Comparison of ENCODE assay signal across 8 mouse cellular contexts in the genomic region with DNA sequence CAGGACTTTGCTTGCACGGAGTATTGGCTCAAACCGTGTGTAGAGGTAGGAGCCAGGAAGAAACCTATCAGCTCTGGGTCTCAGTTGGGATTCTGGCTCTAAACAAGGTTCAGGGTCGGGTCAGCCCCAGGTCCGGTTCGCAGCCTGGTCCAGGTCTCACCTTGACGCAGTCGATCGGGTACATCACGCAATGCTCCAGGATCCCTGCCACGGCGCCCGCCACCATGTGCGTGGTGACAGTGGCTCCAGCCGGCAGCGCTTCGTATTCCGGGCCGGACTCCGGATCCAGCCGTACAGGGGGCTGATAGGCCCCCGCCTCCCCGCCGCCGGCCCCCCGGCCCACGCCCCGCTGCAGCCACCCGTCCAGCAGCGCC. TPM values are rescaled to one million over a fixed set of nuclear protein-coding genes. Genes with fewer than 3 reads are reported as not detected.
DNase-seq lines count a peak whose midpoint lies in the region; ATAC-seq and TF ChIP-seq lines count a peak whose summit lies in the region.

No protein-coding gene starts in this region.

- 1% methylated on average over 29 of the region's 29 CpGs for WGBS in heart, embryonic 11.5 days (ENCODE audit: insufficient replicate concordance)
- WGBS in heart, postnatal 0 days, result under 1% methylated on average over 28 of the region's 29 CpGs
- WGBS in midbrain, embryonic 10.5 days, result under 1% methylated on average over 29 of the region's 29 CpGs

- H3K4me3 ChIP-seq in heart, embryonic 11.5 days (ENCODE audit: low read depth, low read length), result peak overlapping the region; percentile 65
- H3K4me3 ChIP-seq in testis, adult 2 months (ENCODE audit: control insufficient read depth, low read depth, low read length), result peak overlapping the region; percentile 86
- peak overlapping the region; percentile 73 for H3K4me3 ChIP-seq in heart, postnatal 0 days (ENCODE audit: low read depth, low read length)
- H3K4me3 ChIP-seq in midbrain, embryonic 10.5 days, result peak overlapping the region; percentile 97

- H3K27ac ChIP-seq in heart, embryonic 11.5 days (ENCODE audit: low read depth, low read length), result peak overlapping the region; percentile 60
- H3K27ac ChIP-seq in testis, adult 2 months (ENCODE audit: control insufficient read depth, insufficient read depth, low read depth, low read length), result peak overlapping the region; percentile 68
- peak overlapping the region; percentile 81 for H3K27ac ChIP-seq in heart, postnatal 0 days (ENCODE audit: low read depth)
- H3K27ac ChIP-seq in midbrain, embryonic 10.5 days (replicated peaks), result peak overlapping the region; percentile 93

- H3K9ac ChIP-seq in heart, embryonic 11.5 days (ENCODE audit: low read depth, low read length), result peak overlapping the region; percentile 77
- H3K9ac ChIP-seq in heart, postnatal 0 days (replicated peaks; ENCODE audit: low read depth, low read length), result peak overlapping the region; percentile 72

- no peak for DNase-seq in heart, adult 8-10 months (ENCODE audit: low spot score)
- no peak for DNase-seq in testis, postnatal 14 days (ENCODE audit: low spot score)
- DNase-seq in heart, postnatal 0 days (ENCODE audit: low spot score), result no peak
- no peak for DNase-seq in midbrain, embryonic 10.5 days (ENCODE audit: low spot score)
- DNase-seq in retina, embryonic 14.5 days (ENCODE audit: low spot score), result no peak
- no peak for DNase-seq in adrenal gland, adult 2 months

- peaks cover 5% of the 10 kb centered on the region for H3K4me1 ChIP-seq in heart, embryonic 11.5 days (ENCODE audit: control insufficient read depth, insufficient read depth, low read length)
- H3K4me1 ChIP-seq in testis, adult 2 months (ENCODE audit: control insufficient read depth, insufficient read depth, low read length), result peaks cover 17% of the 10 kb centered on the region
- peaks cover 19% of the 10 kb centered on the region for H3K4me1 ChIP-seq in heart, postnatal 0 days (ENCODE audit: control insufficient read depth, insufficient read depth)
- H3K4me1 ChIP-seq in midbrain, embryonic 10.5 days, result peaks cover 30% of the 10 kb centered on the region

- 0 out of 2 replicates have a peak, but pooled peaks cover 2% of the 10 kb centered on the region for H3K27me3 ChIP-seq in heart, embryonic 11.5 days (ENCODE audit: control insufficient read depth, insufficient read depth, low read length)
- no peaks in the 10 kb centered on the region for H3K27me3 ChIP-seq in testis, adult 2 months (ENCODE audit: control insufficient read depth, insufficient read depth, low read length)
- H3K27me3 ChIP-seq in heart, postnatal 0 days (ENCODE audit: control insufficient read depth, insufficient read depth, low read length), result no peaks in the 10 kb centered on the region
- peaks cover 14% of the 10 kb centered on the region for H3K27me3 ChIP-seq in midbrain, embryonic 10.5 days (ENCODE audit: low read depth, poor library complexity, severe bottlenecking)

- no peaks in the 10 kb centered on the region for H3K9me3 ChIP-seq in heart, embryonic 11.5 days (replicated peaks; ENCODE audit: control insufficient read depth, low read length)
- H3K9me3 ChIP-seq in heart, postnatal 0 days (replicated peaks; ENCODE audit: control insufficient read depth, low read length), result no peaks in the 10 kb centered on the region
- H3K9me3 ChIP-seq in midbrain, embryonic 10.5 days (replicated peaks), result no peaks in the 10 kb centered on the region

- no peaks in the 10 kb centered on the region for H3K36me3 ChIP-seq in heart, embryonic 11.5 days (ENCODE audit: control insufficient read depth, insufficient read depth, low read length)
- no peaks in the 10 kb centered on the region for H3K36me3 ChIP-seq in testis, adult 2 months (ENCODE audit: control insufficient read depth, insufficient read depth, low read length)
- H3K36me3 ChIP-seq in heart, postnatal 0 days (replicated peaks; ENCODE audit: control insufficient read depth, insufficient read depth, low read length), result no peaks in the 10 kb centered on the region
- 0 out of 2 replicates have a peak, but pooled peaks cover 3% of the 10 kb centered on the region for H3K36me3 ChIP-seq in midbrain, embryonic 10.5 days

- peak overlapping the region; percentile 78 for H3K4me2 ChIP-seq in heart, embryonic 11.5 days
- H3K4me2 ChIP-seq in heart, postnatal 0 days (ENCODE audit: low read depth, low read length), result peak overlapping the region; percentile 91

- TF ChIP-seq EP300 in heart, postnatal 0 days (IDR thresholded peaks at IDR 0.05; ENCODE audit: low read depth), result no peak

- TF ChIP-seq POLR2A in testis, adult 2 months (IDR thresholded peaks at IDR 0.05; ENCODE audit: control insufficient read depth, low read depth, low read length), result no peak

- 0 out of 2 replicates have a peak, but pooled peaks have one; percentile 0 for ATAC-seq in heart, embryonic 11.5 days (replicated peaks; ENCODE audit: insufficient number of reproducible peaks, low FRiP score, low TSS enrichment)
- peak; percentile 1 for ATAC-seq in heart, postnatal 0 days (ENCODE audit: insufficient read depth, low read depth)

- TF ChIP-seq CTCF in testis, adult 2 months (IDR thresholded peaks at IDR 0.05; ENCODE audit: control insufficient read depth, insufficient read depth, insufficient replicate concordance, low read depth, low read length), result no peak
- no peak for TF ChIP-seq CTCF in heart, postnatal 0 days (IDR thresholded peaks at IDR 0.05; ENCODE audit: low read depth)

RNA-seq across cellular contexts. Expression of gene Slc25a28, which starts 0.4 kb away (rescaled TPM):
- 5.7 and 9.5 TPM in 2 replicates for polyA plus RNA-seq in heart, embryonic 11.5 days (2014; fragmentation: Nextera tagmentation; extraction: Ambion mirVana)
- 10 to 100 TPM; 24.8 to 29.5 (median 27.4) TPM for total RNA-seq in heart, adult 8-10 months (2022)
- polyA plus RNA-seq in testis, adult 2 months (2012; rRNA removed), result 101 and 103 TPM in 2 replicates
- total RNA-seq in heart, postnatal 0 days (2014; rRNA removed; ENCODE audit: low replicate concordance), result 19.8 and 26.7 TPM in 2 replicates
- polyA plus RNA-seq in heart, postnatal 0 days (2015; fragmentation: Nextera tagmentation; extraction: Ambion mirVana), result 8.6 and 8.9 TPM in 2 replicates
- polyA plus RNA-seq in midbrain, embryonic 10.5 days (2016; fragmentation: Nextera tagmentation; extraction: Ambion mirVana), result 10.3 and 11.5 TPM in 2 replicates
- total RNA-seq in adrenal gland, adult 2 months (2021), result 10 to 100 TPM; 62.3 to 73.1 TPM
- 93.6 and 111 TPM in 2 replicates for polyA plus RNA-seq in adrenal gland, adult 2 months (2012; rRNA removed)

RNA-seq across cellular contexts. Expression of gene Entpd7, which starts 15.2 kb away (rescaled TPM):
- polyA plus RNA-seq in heart, embryonic 11.5 days (2014; fragmentation: Nextera tagmentation; extraction: Ambion mirVana), result 9.1 and 10.6 TPM in 2 replicates
- total RNA-seq in heart, adult 8-10 months (2022), result 1 to 10 TPM; 1.6 to 2.6 (median 2.1) TPM
- 1.5 and 1.6 TPM in 2 replicates for polyA plus RNA-seq in testis, adult 2 months (2012; rRNA removed)
- 0.70 and 2.1 TPM in 2 replicates for total RNA-seq in heart, postnatal 0 days (2014; rRNA removed; ENCODE audit: low replicate concordance)
- polyA plus RNA-seq in heart, postnatal 0 days (2015; fragmentation: Nextera tagmentation; extraction: Ambion mirVana), result 2.9 and 3.2 TPM in 2 replicates
- 9.7 TPM in 2 replicates for polyA plus RNA-seq in midbrain, embryonic 10.5 days (2016; fragmentation: Nextera tagmentation; extraction: Ambion mirVana)
- 10 to 100 TPM; 16.3 to 20.0 TPM for total RNA-seq in adrenal gland, adult 2 months (2021)
- 3.6 and 4.0 TPM in 2 replicates for polyA plus RNA-seq in adrenal gland, adult 2 months (2012; rRNA removed)
